Mouse (Mus musculus) kidney, adult 18-20 months (tissue): ENCODE measurements at regions not wholly inside any gene's neighbourhood (a gene's known extent, or its start where the extent isn't known, plus 50 kb on each side); places are given as distances from the start of the nearest gene placed in this dataset.
A peak's percentile ranks its signal among the peaks of the same experiment; 100 is the strongest.

Source experiments
- DNase-seq: peaks from one replicate; pipeline ENCODE4 v3.0.0; 2021

DNA sequence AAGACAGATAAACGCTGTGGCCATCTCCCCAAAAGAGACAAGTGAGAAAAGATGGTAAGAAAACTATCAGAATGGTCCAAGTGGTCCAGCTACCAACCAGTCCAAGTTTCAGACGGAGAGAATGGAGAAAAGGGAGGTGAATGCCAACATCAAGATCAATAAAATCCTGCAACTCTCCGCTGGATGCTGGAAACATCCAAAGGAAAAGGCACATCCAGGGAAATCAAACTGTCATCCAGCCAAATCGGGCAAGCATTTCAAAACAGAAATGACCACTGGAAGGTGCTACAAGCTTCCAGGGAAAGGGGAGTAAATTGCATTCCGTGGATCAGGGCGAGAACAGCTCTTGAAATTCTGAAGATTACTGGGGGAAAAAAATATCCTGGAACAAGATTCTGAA lies 142.7 kb downstream of the Hs3st3b1 start:
- no peak for DNase-seq

DNA sequence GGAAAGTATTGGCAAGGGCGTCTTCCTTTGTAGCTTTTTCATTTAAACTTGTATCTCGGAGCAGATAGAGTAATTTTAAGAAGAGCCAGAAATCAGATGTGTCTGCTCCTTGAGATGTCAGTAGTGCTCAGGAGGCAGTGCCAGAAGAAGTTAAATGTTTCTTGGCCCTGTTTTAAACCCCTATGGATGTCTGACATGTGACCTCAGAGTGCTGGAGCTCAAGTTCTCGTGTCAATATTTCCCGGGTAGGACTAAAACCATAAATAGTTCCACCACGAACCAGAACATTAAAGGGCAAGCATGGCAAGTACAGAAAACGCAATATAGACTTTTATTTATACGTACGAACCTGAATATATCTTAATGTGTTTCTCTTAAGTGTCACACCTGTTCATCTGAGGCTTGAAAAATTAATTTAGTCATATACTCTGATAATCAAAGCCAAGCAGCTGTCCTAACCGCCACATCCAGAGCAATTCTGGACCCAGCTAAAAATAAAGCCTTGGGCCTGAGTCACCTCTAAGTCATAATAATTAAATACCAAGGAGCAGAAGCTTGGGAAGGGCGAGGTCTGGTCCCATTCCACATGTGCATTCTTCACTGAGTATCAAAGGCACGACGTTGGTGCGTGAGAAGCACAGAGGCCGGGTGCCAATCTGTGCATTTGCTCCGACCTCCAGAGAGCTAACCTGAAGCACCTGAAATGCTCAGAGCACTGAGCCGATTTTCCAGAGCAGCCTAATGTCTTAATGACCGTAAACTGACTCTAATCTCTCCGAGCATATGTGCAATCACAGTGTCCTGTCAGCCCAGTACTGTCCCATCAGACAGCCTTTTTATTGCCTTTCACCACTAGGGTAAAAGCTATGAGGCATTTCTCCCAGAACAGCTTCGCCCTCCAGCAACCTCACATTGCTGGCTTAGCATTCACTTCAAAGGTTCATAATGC lies 139.8 kb downstream of the Hs3st3b1 start:
- no peak for DNase-seq

DNA sequence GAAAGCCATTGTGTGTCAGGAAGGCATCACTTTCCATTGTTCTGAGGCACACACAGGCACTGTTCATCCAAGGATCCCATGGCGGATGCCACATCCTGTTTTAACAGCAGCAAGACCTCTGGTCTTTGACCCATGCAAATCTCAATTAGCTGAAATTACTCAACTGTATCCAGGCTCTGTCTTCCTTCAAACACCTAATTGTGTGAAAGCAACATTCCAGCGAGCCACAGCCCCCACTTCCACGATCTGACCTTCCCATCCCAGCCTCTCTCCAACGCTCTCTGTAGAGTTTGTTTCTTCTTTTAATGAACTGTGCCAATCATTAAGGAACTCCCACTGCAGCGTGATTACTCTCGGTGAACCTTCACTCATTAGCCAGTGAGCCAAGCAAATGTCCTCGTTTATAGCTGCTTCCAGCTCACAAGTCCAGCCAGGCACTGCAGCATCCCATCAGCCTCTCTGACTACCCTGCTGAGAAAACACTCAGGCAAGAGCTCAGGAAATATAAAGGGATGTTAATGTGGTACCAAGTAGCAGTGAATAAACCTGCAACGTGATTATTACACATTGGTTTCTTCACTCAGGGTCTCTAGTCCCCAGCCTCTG lies 136.7 kb downstream of the Hs3st3b1 start:
- peak; percentile 4 for DNase-seq

DNA sequence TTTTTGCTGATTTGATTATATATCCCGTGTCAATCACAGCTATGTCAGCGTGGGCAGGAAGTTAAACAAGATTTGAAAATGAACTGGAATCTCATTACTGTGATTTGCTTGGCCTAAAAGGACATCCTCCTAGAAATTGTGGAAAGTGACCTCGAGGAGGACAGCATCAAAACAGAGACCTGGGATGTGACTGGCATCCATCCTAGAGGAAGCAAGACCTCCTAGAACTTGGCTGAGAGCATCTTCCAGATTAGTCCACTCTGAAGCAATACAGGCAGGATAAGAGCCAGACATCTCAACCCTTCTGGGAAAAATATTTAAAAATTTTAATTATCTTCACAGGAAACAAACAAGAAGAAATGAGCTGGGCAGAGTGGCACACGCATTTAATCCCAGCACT lies 136.1 kb downstream of the Hs3st3b1 start:
- DNase-seq, result no peak

DNA sequence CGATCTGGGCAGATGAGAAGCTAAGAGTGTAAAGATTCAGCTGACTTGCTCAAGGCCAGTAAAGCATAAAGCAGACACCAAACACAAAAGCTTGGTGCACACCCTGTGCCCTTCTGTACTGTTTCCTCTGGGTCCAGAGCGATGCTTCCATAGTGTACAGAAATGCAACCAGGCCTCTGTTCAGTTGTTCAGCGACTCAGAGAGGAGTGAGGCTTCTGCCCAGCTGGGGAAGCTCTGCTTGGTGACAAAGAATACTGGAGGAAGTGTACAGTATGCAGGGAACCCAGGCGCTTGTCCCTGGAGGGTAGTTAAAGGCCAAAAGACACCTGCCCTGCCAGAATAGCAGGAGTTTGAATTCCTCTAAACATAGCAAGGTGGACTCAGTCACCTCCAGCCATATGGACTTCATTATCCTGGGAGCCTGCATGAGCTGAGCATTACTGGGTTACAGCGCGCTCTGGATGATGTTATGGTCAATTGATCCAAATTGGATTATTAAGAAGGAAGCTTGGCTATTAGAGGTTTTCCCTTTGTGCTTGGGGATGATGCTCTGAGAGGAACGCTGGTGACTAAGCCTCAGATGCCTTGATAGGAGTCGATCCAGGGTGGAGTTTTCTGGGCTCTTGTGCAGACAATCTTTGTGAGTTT lies 132.5 kb downstream of the Hs3st3b1 start:
- no peak for DNase-seq

DNA sequence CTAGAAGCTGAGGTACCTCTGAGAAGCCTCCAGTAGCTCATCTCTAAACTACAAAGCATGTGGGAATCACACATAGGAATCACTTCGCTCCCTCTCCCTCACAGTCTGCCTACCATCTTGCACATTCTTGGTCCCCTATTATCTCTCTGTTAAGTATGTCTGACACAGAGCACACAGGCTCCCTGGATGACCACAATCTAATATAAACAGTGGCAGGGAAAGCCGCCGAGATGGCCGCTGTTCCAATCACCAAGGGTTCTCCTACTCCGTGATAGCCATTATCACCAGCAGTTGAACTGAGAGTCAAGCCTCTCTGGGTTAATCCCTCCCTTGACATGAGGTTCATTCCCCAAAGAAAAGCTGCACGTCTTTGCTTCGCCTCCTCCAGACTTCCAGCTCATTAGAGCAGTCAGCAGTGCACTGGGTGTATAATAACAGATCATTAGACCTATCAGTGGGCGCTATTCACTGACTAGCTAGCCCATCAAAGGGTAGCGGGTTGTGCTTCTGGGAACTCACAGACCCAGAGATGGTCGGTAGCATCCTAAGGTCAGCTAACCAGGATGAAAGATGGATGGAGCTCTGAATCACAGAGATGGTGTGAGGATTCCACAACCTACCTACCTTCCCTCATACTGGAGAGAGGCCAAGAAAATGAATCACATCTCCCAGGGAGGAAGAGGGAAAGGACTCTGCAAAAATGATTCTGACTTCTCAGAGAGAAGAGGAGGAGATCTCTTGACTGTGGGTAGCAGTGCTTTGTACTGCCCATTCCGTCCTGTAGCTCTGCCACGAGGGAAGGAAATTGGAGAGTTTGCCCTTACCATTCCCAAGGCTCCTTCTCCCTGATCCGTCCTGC lies 130.9 kb downstream of the Hs3st3b1 start:
- DNase-seq, result no peak

DNA sequence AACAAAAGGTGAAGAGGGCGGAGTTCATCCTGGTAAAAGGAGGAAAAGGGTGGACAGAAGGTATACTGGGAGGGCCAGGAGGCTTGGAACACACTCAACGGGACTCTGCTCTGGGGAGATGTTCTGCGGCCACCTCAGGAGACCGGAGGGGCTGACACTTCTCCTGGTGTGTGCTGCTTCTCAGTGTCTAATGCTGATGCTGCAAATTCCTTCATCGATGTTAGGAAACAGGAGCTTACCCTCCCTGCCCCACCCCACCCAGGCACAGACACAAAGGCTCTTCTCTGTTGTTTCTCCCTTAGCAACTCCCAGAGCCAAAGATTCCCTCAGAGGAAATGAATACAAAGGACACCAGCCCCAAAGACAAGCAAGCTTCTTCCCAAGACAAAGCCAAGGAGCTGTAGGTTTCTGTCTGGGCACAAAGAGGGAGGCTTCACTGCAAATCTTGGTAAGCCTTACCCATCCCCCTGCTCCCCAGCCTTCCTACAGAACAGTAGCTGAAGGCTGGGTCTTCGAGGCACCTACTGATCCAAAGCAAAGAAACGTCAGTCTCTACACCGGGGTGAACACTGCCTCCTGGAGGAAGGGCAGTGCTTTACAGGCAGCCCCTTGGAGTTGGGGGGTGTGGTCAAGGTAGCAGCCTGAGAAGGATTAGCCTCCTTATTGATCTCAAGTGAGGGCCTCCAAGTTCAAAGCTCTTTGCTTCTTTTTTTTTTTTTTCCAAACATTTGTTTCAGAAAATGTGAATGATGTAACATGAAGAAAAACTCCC lies 128.2 kb downstream of the Hs3st3b1 start:
- DNase-seq, result no peak

DNA sequence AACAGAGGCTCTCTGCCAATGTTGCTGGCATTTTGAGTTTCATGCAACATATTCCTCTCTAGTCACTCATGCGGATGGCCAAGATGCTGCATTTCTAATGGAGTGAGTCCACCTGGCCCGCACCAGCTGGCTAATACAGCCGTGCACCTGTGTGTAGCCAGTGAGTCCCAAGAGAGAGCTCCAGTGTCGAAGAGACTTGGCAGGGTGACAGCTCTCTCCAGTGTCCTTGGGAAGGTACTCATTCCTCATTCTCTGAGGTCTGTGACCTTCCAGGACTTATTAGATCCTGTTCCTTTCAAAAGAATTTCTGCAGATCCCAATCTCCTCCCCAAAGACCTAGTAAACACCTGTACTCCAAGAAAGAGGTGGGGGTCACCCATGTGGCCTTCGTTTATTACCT lies 109.9 kb downstream of the Hs3st3b1 start:
- DNase-seq, result no peak

DNA sequence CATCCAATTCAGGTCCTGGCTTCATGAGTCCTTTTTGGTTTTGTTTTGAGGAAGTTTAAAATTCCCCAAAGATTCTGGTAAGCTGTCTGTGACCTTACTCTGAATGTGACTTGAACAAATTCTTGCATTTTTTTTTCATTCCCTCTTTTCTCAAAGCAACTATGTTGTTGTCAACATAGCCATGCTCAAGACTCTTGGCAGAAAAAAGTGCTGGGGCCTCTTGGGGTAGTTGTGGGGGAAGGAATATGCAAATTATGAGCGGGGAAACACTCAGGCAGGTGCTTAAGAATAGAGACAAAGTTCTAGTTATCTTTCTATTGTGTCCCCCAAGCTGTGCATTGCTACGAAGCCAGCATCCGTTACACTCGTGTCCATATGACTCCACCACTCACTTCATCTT lies 99.2 kb downstream of the Hs3st3b1 start:
- no peak for DNase-seq

DNA sequence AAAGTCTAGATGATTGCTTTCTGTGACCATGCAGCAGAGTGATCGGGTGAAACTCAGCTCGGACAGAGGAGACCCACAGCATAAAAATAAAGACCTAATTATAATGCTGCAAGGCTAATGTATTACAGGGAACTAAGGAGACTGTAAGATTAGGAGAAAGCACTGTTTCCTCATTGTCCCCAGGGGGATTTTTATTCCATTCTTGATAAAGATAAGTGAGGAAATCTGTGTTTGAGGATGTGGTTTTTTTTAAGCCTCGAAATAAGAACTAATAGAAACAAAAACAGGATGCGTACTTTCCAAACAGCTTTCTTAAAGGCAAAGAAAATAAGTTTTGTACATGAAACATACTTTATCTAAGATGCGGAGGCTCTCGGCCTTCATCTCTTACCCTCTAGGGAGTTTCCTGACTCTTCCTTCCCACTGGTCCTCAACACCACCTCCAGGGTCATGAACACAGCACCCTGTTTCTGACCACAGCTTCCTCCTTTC lies 94.8 kb downstream of the Hs3st3b1 start:
- no peak for DNase-seq

DNA sequence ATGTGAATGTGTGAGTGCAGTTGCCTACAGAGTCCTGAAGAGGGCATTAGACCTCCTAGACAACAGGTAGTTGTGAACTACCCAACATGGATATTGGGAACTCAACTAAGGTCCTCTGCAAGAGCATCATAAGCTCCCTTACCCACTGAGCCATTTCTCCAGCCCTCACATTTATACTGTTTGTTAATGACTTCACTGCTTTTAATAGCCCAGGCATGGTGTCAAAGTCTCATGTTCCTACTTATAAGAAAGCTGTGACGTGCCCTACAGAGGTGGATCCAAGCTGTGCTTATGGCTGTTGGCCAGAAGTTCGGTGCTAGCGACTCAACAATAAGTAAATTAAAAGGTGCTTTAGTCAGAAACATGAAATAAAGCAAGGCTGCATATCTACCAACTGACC lies 88.6 kb downstream of the Hs3st3b1 start:
- no peak for DNase-seq

DNA sequence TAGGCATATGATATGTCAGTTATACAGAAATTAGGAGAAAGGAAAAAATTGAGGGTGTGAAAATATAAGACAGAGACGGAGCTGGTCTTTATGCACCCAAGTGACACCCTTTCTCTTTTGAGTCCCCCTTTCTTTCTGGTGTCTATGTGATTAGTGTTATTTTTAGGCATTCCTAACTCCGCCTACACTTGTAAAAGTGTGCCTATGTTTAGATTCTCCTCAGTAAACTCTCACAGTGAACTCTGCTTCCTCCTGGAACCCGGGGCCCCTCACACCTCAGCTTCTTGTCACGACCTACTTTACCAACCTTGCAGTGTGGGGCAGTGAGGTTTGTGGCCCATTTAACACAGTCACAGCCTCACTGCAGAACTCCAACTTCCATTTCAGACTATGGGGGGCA lies 88.0 kb downstream of the Hs3st3b1 start:
- no peak for DNase-seq

DNA sequence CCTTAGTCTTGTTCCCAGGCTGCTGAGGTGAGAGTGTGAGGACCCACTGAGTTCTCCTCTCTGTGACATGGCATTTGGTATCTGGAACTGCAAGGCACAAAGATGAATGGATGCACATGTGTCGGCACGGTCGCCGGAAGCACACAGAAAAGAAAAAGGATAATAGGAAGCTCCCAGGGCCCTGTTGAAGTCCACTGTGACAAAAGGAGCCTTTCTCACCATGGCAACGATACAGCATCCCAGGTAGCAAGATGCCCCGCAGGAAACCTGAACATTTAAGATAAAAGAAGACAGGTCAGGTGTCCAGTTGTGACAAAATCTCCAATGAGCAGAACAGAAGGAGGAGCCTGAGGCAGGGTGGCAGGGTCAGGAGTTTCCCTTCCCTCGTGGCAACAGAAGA lies 87.5 kb downstream of the Hs3st3b1 start:
- no peak for DNase-seq
